Mouse (Mus musculus): ENCODE measurements around the gene Fam160a1. TPM values are rescaled to one million over a fixed set of nuclear protein-coding genes. Genes with fewer than 3 reads are reported as not detected.

Gene Fam160a1
- total RNA-seq, 2 experiments from 2014 or later: 4.3 to 5.0 TPM

- intact Hi-C loops (cut with DNase I): no loop called here
- DNase-seq (ENCODE audit: low spot score in 2 of 2): no peak
These were observed 122.0 kb downstream of the Fam160a1 start for GRCm38 (mm10) chr3:85695056-85695455.

GRCm38 (mm10) chr3:85693013-85693412, 124.1 kb downstream of the Fam160a1 start:
- DNase-seq (ENCODE audit: low spot score in 2 of 2): no peak
- intact Hi-C loops (cut with DNase I): no loop called here

DNA sequence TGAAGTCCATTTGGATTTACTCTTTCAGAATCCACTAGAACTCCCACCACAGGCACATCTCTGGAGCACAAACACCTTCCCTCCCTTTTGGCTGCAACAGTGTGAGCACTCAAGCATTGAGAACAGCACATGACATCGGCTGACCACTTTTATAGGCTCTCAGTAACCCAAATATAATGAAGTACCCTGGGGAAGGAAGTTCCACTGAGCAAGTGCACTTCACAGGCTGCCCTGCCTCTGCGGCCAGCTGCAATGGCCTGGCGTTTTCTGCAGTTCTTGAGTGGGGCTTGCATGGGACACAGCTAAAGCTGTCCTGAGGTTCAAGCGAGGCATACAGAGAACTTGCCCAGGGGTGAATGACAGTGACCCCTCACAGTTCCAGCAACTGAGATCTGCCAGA, 126.0 kb downstream of the Fam160a1 start:
- intact Hi-C loops (cut with DNase I): no loop called here

DNA sequence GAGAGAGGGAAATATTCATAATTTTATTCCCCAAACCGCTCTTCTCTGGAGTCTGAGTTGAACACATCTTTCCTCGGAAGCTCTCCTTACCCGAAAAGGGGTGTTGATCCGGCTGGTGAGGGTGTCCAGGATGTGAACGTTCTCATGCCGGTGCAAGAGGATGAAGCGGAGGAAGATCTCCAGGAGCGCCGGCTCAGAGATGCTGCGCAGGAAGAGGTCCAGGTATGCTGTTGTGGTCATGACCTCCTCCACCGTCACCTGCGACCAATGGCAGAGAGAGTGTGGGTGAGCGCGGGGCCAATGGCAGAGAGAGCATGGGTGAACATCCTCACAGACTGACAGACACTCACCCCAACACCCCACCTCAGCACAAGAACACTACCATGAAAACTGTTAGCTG, 128.8 kb downstream of the Fam160a1 start:
- DNase-seq (ENCODE audit: low spot score in 2 of 2): no peak
- intact Hi-C loops (cut with DNase I): no loop called here

More for the DNA sequence above, 126.0 kb downstream of the Fam160a1 start:
- DNase-seq (ENCODE audit: low spot score in 2 of 2): no peak

GRCm38 (mm10) chr3:85685271-85685670, 131.8 kb downstream of the Fam160a1 start:
- no peak for DNase-seq (ENCODE audit: low spot score in 2 of 2)
- intact Hi-C loops (cut with DNase I): no loop called here

DNA sequence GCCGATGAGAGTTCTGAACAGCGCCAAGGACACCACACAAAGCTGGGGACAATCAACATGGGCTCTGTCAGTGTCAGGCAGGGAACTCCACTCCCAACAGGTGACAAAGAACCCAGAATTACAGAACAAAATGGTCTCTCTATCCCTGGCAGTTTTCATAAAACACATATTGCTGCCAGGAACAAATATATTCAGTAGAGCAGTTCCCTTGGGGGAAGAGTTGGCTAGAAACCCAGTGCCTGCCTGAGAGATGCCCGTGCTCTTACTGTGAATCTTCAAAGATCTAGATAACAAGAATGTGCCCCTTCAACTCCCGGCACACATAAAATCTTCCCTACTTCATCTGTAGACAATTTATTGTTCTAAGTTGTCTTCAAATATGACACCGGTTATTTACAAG, 133.5 kb downstream of the Fam160a1 start:
- intact Hi-C loops (cut with DNase I): no loop called here

DNA sequence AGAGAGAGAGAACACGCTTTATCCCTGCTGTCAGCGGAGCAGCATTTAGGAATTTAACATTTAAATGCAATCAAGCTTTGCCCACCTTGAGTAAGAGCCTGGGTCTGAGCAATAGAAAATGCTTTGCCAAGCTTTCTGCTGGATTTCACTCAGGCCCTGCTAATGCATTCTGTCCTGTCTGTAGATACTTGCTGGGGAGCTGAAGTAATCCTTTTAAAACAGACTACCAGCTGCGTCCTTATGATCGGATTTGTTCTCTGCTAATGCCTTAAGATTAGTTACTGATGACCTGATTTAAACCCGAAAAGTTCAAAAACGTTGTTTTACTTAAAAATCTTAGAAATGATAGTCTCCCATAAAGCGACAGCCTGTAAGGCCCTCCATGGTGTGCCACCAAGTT, 136.0 kb downstream of the Fam160a1 start:
- DNase-seq (ENCODE audit: low spot score in 2 of 2): no peak
- intact Hi-C loops (cut with DNase I): no loop called here

More for the DNA sequence above, 133.5 kb downstream of the Fam160a1 start:
- peak in 1 of 2 experiments; percentile 32 for DNase-seq (ENCODE audit: low spot score in 2 of 2)

DNA sequence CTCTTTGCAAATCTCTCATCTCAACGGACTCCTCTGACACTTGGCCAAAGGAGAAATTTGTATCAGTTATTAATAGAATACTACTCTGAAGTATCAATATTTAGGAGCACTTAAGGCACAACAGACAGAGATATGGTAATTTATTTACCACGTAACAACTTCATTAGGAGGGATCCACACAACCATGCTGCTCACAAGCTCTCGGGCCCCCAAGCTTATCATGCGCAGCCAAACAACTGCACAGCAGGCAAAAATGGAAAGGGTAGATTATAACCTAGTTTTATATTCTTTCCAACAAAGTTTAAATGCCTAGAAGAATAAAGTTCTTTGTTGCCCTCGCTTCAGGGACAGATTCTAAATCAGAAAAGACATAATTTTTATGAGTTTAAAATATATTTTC, 137.1 kb downstream of the Fam160a1 start:
- DNase-seq (ENCODE audit: low spot score in 2 of 2): no peak
- intact Hi-C loops (cut with DNase I): no loop called here

DNA sequence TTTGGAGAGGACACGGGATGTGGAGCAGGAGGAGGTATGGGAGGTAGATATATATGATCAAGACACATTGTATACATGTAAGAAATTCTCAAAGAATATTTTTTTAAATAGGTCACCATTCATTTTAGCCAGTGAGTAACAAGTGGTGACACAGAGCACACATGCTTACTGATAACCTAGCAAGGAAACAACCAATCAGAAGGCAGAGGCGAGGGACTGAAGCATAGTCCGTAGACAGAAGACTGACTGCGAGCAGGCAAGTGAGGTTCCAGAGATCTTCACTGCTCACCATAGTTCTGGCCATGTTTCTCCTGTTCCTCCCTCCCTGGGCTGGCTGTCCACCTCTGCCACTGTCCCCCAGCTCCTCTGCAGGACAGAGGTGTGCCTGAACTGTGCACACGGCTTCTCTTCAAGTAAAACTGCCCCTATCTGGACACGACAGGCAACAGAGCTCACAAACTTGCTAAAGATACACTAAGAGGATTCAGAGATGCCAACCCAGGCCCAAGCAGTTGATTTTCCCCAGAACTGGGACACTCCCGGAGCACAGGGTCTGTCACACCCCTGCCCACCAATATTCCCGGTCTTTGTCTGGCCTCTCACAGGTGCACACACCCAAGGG, 137.7 kb downstream of the Fam160a1 start:
- no peak for DNase-seq (ENCODE audit: low spot score in 2 of 2)
- intact Hi-C loops (cut with DNase I): no loop called here

DNA sequence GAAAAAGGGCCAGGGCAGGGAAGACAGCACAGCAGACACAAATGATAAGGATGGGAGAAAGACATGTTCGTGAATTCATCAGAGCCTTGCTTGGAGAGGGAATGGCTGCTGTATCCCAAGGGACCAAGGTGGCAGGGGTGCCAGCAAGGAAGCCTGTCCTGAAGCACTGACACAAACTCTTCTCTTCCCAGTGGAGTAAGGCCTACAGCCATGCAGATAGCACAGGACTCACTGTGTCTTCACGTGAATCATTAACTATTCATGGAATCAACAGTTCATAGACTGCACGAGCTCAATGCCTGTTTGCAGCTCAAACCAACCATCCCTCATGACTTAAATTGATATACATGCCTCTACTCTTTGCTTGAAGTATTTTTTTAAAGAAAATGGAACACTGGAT, 139.1 kb downstream of the Fam160a1 start:
- DNase-seq (ENCODE audit: low spot score in 2 of 2): no peak
- intact Hi-C loops (cut with DNase I): no loop called here

DNA sequence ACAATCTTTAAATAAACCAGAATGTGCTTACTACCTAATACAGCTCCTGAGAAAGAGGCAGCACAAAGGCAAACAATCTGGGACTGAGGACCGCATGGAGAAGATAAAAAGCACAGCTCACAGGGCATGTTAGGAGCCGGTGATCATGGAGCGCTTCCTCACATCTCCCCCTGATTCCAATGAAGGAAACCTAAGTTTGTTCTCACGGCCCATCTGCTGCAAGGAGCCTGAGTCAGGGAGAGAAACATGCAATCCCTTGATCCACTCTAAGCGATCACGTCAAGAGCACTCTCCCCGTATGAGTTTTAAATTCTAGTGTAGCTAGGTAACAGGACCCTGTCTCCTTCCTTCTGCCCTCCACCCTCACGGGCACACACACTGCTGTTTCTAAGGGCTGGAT, 140.0 kb downstream of the Fam160a1 start:
- no peak for DNase-seq (ENCODE audit: low spot score in 2 of 2)

GRCm38 (mm10) chr3:85669844-85670243, 147.2 kb downstream of the Fam160a1 start:
- intact Hi-C loops (cut with DNase I): no loop called here
- DNase-seq (ENCODE audit: low spot score in 2 of 2): no peak

More for the DNA sequence above, 140.0 kb downstream of the Fam160a1 start:
- intact Hi-C loops (cut with DNase I): no loop called here

- intact Hi-C loops (cut with DNase I): no loop called here
- DNase-seq (ENCODE audit: low spot score in 2 of 2): no peak
These were observed 149.4 kb downstream of the Fam160a1 start for GRCm38 (mm10) chr3:85667683-85668082.

DNA sequence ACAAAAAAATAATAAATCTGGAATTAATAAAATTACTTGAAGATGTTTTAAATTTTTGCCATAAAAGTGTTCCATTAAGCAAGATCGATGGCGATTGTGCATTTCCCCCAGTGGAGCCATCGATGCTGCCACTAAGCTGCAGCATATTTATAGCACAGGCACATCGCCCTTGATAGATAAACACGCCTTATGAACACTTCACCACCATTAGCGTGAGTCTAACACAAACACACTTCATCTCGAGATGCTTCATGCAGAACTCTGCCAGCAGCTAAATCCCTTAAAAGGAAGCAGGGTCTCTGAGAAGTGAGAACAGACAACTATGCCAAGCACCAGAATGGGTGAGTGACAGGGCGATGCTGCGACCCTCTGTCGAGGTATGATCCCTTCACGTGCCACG, 150.4 kb downstream of the Fam160a1 start:
- intact Hi-C loops (cut with DNase I): no loop called here

GRCm38 (mm10) chr3:85666166-85666565, 150.9 kb downstream of the Fam160a1 start:
- intact Hi-C loops (cut with DNase I): no loop called here
- no peak for DNase-seq (ENCODE audit: low spot score in 2 of 2)

More for the DNA sequence above, 150.4 kb downstream of the Fam160a1 start:
- no peak for DNase-seq (ENCODE audit: low spot score in 2 of 2)

DNA sequence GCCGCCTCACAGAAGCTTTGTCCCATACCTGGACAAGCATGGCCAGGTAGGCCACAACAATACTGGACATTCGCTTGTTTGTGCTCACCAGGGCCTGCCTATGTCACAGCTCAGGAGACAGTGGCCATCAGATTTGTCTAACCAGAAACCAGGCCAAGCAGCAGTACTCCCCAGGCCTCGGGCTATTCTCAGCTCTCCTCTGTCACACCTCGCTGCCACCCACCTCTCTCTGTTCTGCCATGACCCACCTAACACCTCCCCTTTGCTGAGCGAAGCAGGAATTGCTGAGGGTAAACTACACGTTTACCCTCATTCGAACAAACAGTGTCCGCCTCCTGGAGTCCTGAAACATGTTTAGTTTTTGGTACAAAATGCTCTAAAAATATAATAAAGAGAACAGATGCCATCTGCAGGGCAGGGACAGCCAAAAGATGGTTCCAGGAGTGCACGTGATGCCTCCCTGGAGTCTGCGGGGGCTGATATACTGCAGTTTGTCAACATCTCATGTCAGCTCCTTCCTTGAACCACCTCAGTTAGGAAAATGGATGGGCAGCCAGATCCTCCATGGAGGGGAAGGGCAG, 152.4 kb downstream of the Fam160a1 start:
- DNase-seq (ENCODE audit: low spot score in 2 of 2): peak; percentile 76 to 78
- intact Hi-C loops (cut with DNase I): loop anchor here (5.0 kb wide), 1 partner anchor 77 kb away; no protein-coding TSS in a partner anchor

GRCm38 (mm10) chr3:85663826-85664225, 153.3 kb downstream of the Fam160a1 start:
- intact Hi-C loops (cut with DNase I): loop anchor here (5.0 kb wide), 1 partner anchor 77 kb away; no protein-coding TSS in a partner anchor
- no peak for DNase-seq (ENCODE audit: low spot score in 2 of 2)

GRCm38 (mm10) chr3:85661926-85662813, 154.9 kb downstream of the Fam160a1 start:
- peak in 1 of 2 experiments; percentile 72 for DNase-seq (ENCODE audit: low spot score in 2 of 2)
- intact Hi-C loops (cut with DNase I): loop anchor here (5.0 kb wide), 1 partner anchor 75 kb away; no protein-coding TSS in a partner anchor

DNA sequence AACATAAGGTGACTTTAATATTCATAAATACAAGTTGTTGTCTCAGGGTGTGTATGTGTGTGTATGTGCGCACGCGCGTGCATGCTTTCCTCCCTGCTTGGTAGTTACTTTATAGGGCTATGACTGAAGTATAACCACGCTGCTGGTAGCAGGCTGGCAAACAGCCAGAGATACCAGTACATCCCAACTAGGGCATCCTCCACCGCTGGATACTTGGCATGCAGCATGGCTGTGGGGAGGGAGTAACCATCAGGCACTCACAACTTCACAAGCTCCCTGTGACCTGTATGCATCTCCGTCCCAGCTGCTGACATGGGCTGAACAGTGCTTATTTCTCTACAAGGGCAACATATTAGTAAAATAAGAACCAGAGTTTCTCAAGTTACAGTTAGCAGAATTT, 157.4 kb downstream of the Fam160a1 start:
- intact Hi-C loops (cut with DNase I): loop anchor here (5.0 kb wide), 1 partner anchor 72 kb away; no protein-coding TSS in a partner anchor
- no peak for DNase-seq (ENCODE audit: low spot score in 2 of 2)

- DNase-seq (ENCODE audit: low spot score in 2 of 2): no peak
- intact Hi-C loops (cut with DNase I): no loop called here
These were observed 161.6 kb downstream of the Fam160a1 start for GRCm38 (mm10) chr3:85655538-85655937.

Measured in left cerebral cortex, postnatal 36 days (tissue).